Mouse (Mus musculus) myocyte (in vitro differentiated cells): Measurements from ENCODE around the gene Clec2d. TPM values are rescaled to one million over a fixed set of nuclear protein-coding genes. Genes with fewer than 3 reads are reported as not detected.
"Not testable (repeated sequence)": the region's sequence is repeated elsewhere in the genome, so short reads cannot be mapped to it uniquely, and the experiment has no call there.

Source experiments
- H3K27me3 ChIP-seq: one replicate; pipeline ENCODE4 v1.6.1; 2011; ENCODE audit not compliant: control insufficient read depth, insufficient read depth, insufficient read length
- H3K36me3 ChIP-seq: one replicate; pipeline ENCODE4 v1.6.1; 2011; ENCODE audit not compliant: control insufficient read depth, insufficient read depth
- H3K4me2 ChIP-seq: one replicate; pipeline ENCODE4 v1.6.1; 2011; ENCODE audit warnings: low read depth, control low read depth
- H3K4me3 ChIP-seq: one replicate; pipeline ENCODE4 v1.5.1; 2011; ENCODE audit warnings: mild to moderate bottlenecking, control low read depth, moderate library complexity
- H3K79me2 ChIP-seq: one replicate; pipeline ENCODE4 v1.6.1; 2011; ENCODE audit not compliant: control insufficient read depth, insufficient read depth
- H3ac ChIP-seq: one replicate; pipeline ENCODE4 v1.6.1; 2011; ENCODE audit not compliant: control insufficient read depth, insufficient read length
- CEBPB ChIP-seq: IDR thresholded peaks from 2 replicates; pipeline ENCODE4 v1.6.1; 2011; ENCODE audit warnings: mild to moderate bottlenecking, moderate library complexity; ENCODE audit not compliant: poor library complexity, insufficient read depth, severe bottlenecking
- E2F4 ChIP-seq: IDR thresholded peaks from one replicate; pipeline ENCODE4 v1.6.1; 2011; ENCODE audit warnings: mild to moderate bottlenecking, control low read depth, moderate library complexity; ENCODE audit not compliant: insufficient read depth
- MAX ChIP-seq: IDR thresholded peaks from one replicate; pipeline ENCODE4 v1.6.1; 2011; ENCODE audit warnings: low read depth, mild to moderate bottlenecking, control low read depth
- MYOD1 ChIP-seq, 3 experiments: IDR thresholded peaks; one replicate each; pipeline ENCODE4 v1.6.1; 2011; ENCODE audit warnings: control low read depth in 2 of 3, low read depth in 2 of 3, mild to moderate bottlenecking in 2 of 3, moderate library complexity in 1 of 3; ENCODE audit not compliant: insufficient read length in 2 of 3, control insufficient read depth in 1 of 3
- MYOG ChIP-seq, 3 experiments: IDR thresholded peaks; one replicate each; pipeline ENCODE4 v1.6.1; 2011; ENCODE audit warnings: control low read depth in 2 of 3, low read depth in 2 of 3, mild to moderate bottlenecking in 2 of 3; ENCODE audit not compliant: insufficient read length in 2 of 3, control insufficient read depth in 1 of 3, insufficient read depth in 1 of 3
- POLR2A ChIP-seq: IDR thresholded peaks from one replicate; pipeline ENCODE4 v1.6.1; 2011; ENCODE audit warnings: low read depth, mild to moderate bottlenecking, control low read depth, moderate library complexity; ENCODE audit not compliant: insufficient read length
- POLR2AphosphoS2 ChIP-seq: IDR thresholded peaks from one replicate; pipeline ENCODE4 v1.6.1; 2011; ENCODE audit warnings: low read depth, control low read depth; ENCODE audit not compliant: insufficient read length
- REST ChIP-seq: IDR thresholded peaks from one replicate; pipeline ENCODE4 v1.6.1; 2011; ENCODE audit warnings: mild to moderate bottlenecking, control low read depth, moderate library complexity; ENCODE audit not compliant: insufficient read depth, insufficient read length
- SRF ChIP-seq: IDR thresholded peaks from one replicate; pipeline ENCODE4 v1.6.1; 2011; ENCODE audit warnings: low read depth; ENCODE audit not compliant: control insufficient read depth, insufficient read length
- TCF12 ChIP-seq: IDR thresholded peaks from one replicate; pipeline ENCODE4 v1.6.1; 2011; ENCODE audit warnings: mild to moderate bottlenecking, control low read depth; ENCODE audit not compliant: poor library complexity, insufficient read depth, severe bottlenecking
- TCF3 ChIP-seq: IDR thresholded peaks from one replicate; pipeline ENCODE4 v1.6.1; 2011; ENCODE audit warnings: low read depth, control low read depth; ENCODE audit not compliant: insufficient read length
- USF1 ChIP-seq: IDR thresholded peaks from one replicate; pipeline ENCODE4 v1.6.1; 2011; ENCODE audit warnings: low read depth, mild to moderate bottlenecking, control low read depth, moderate library complexity
- polyA plus RNA-seq: library from polyadenylated mRNA; unstranded; fragments of >200 nt; fragmentation: generic; extraction: Trizol; gene quantifications from one replicate; pipeline ENCODE4 v1.2.1, GENCODE M21; 2012; ENCODE audit warnings: missing spikeins

The Clec2d gene
- polyA plus RNA-seq, 1 experiment: 19.7 TPM

DNA sequence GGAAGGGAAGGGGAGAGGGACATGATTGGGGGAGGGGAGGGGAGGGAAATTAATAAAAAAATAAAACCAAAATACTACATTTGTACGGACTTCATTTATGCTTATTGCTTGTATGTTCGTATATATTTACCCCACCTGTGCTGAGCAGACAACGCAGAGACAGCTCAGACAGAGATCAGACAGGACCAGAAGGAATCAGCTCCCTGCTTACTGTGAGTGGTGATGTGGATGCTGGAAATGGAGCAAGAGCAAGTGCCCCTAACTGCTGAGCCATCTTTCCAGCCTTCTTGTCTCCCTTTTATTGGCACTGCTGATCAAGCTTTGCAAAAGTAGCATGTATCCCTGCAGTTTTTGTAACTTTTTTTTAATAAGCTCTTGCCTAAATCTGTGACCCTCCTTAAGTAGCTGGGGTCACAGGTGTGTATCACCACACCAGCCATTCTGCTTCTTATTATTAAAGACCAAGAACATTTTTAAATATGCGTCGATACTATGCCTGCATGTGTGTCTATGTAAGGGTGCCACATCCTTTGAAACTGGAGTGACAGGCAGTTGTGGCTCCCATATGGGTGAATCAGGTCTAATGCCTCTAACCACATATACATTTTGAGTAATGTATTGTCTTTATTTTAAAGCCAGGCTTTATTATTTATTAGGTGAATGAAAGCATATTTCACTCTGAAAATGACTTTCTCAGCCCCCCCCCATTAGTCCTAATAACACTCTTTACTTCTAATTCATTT is 6.2 kb downstream of the Clec2d start:
- TF ChIP-seq POLR2AphosphoS2 (peak; percentile 54), CEBPB (no peak)
- H3K79me2 ChIP-seq: peaks cover 18% of the 10 kb centered on the region
- no peak overlapping the region for H3K4me3 ChIP-seq
- H3K4me2 ChIP-seq: no peak overlapping the region
- H3K36me3 ChIP-seq: peaks cover 42% of the 10 kb centered on the region
- H3ac ChIP-seq: no peak overlapping the region
- no peaks in the 10 kb centered on the region for H3K27me3 ChIP-seq

DNA sequence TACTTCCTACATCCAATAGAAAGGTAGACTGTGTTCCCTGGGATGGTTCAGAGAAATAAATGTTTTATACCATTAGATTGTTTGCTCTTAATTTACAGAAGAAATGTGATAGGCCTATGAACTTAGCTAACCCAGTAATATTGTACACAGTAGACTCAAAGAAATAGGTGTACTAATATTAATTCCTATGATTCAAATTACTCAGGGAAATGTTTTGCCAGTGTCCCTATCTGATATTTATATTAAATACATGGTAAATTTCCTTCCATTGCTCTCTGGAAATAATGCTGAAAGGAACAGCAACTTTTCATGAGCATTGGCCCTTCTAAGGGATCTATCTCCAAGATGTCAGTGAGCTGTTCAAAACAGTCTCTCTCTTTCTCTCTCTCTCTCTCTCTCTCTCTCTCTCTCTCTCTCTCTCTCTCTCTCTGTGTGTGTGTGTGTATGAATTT is 6.8 kb downstream of the Clec2d start:
- H3K27me3 ChIP-seq: no peaks in the 10 kb centered on the region
- no peak for TF ChIP-seq REST
- no peak for TF ChIP-seq MAX
- TF ChIP-seq CEBPB: no peak
- TF ChIP-seq E2F4: no peak
- no peak for TF ChIP-seq TCF3
- no peak for TF ChIP-seq MYOD1 (IDR thresholded peaks at IDR 0.05; ENCODE audit: control insufficient read depth in 1 of 3, insufficient read length in 2 of 3, low read depth in 2 of 3)
- TF ChIP-seq USF1: no peak
- no peak for TF ChIP-seq MYOG (IDR thresholded peaks at IDR 0.05; ENCODE audit: control insufficient read depth in 1 of 3, insufficient read depth in 1 of 3, insufficient read length in 2 of 3, low read depth in 2 of 3)
- no peak for TF ChIP-seq SRF
- no peak for TF ChIP-seq TCF12
- no peak for TF ChIP-seq POLR2AphosphoS2
- TF ChIP-seq POLR2A: no peak
- H3ac ChIP-seq: no peak overlapping the region
- no peak overlapping the region for H3K4me3 ChIP-seq
- no peak overlapping the region for H3K4me2 ChIP-seq
- peaks cover 42% of the 10 kb centered on the region for H3K36me3 ChIP-seq
- peaks cover 12% of the 10 kb centered on the region for H3K79me2 ChIP-seq

DNA sequence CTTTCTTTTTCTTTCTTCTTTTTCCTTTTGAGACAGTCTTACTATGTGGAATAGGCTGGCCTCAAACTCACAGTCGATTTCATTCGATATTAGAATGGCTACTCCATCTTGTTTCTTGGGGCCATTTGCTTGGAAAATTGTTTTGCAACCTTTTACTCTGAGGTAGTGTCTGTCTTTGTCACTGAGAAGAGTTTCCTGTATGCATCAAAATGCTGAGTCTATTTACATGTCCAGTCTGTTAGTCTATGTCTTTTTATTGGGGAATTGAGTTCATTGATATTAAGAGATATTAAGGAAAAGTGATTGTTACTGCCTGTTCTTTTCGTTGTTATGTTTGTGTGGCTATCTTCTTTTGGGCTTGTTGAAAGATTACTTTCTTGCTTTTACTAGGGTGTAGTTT is 7.4 kb downstream of the Clec2d start:
- peaks cover 40% of the 10 kb centered on the region for H3K36me3 ChIP-seq
- not testable (repeated sequence) for H3K4me3 ChIP-seq, H3K79me2 ChIP-seq, H3ac ChIP-seq, H3K27me3 ChIP-seq, H3K4me2 ChIP-seq

DNA sequence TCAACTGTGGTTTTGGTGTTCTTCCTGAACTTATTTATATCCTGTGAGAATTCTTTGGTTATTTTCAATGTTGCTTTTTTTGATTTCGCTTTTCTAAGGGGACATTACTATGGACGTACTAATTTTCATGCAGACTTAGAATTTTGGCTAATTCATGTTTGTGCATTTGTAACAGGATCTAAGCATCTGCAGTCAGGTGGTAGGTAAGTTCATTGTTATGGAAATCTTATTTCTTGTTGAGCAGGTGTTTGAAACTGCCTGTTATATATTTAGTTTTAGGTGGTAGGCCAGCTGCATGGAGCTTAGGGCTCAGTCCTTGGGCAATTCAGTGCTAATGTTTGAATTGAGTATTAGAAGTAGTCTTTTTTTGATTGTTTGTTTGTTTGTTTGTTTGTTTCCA is 13.0 kb downstream of the Clec2d start:
- Histone ChIP-seq H3K4me2 (no peak overlapping the region), H3ac (no peak overlapping the region), H3K4me3 (no peak overlapping the region), H3K36me3 (no peaks in the 10 kb centered on the region), H3K27me3 (no peaks in the 10 kb centered on the region), H3K79me2 (no peaks in the 10 kb centered on the region)
- TF ChIP-seq MYOG (IDR thresholded peaks at IDR 0.05; ENCODE audit: control insufficient read depth in 1 of 3, insufficient read depth in 1 of 3, insufficient read length in 2 of 3, low read depth in 2 of 3) (no peak), E2F4 (no peak), REST (no peak), MAX (no peak), POLR2A (no peak), CEBPB (no peak), SRF (no peak), MYOD1 (IDR thresholded peaks at IDR 0.05; ENCODE audit: control insufficient read depth in 1 of 3, insufficient read length in 2 of 3, low read depth in 2 of 3) (no peak)

DNA sequence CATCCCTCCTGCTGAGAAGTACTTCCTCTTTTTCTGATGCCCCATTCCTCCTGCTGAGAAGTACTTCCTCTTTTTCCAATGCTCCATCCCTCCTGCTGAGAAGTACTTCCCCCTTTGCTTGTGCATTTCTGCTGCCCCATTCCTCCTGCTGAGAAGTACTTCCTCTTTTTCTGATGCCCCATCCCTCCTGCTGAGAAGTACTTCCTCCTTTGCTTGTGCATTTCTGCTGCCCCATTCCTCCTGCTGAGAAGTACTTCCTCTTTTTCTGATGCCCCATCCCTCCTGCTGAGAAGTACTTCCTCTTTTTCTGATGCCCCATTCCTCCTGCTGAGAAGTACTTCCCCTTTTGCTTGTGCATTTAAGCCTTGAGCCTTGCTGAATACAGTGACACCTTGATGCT is 19.7 kb downstream of the Clec2d start:
- H3K27me3 ChIP-seq, H3K79me2 ChIP-seq, H3K4me3 ChIP-seq, H3K4me2 ChIP-seq, H3K36me3 ChIP-seq, H3ac ChIP-seq: not testable (repeated sequence)

DNA sequence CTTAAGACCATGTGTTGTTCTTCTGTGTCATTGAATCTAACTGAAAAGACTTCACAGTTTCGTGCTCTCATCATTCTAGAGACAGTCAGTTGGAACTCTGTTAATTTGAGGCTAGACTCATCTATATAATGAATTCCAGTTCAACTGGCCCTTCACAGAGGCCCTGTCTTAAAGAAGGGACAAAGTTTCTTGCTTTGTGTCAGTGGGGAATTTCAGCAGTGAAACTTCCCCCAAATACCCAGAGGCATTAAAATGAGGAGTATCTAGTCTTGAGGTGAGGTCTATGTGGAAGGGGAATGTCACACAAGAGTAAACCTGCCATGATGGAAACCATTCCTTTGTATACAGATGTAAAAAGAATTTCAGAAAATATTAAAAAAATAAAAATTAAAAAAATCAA is 21.9 kb downstream of the Clec2d start:
- H3K4me2 ChIP-seq: no peak overlapping the region
- H3K79me2 ChIP-seq: no peaks in the 10 kb centered on the region
- H3K4me3 ChIP-seq: no peak overlapping the region
- no peak overlapping the region for H3ac ChIP-seq
- H3K27me3 ChIP-seq: no peaks in the 10 kb centered on the region
- no peak for TF ChIP-seq POLR2A
- no peak for TF ChIP-seq E2F4
- no peak for TF ChIP-seq CEBPB
- no peak for TF ChIP-seq SRF
- no peak for TF ChIP-seq POLR2AphosphoS2
- no peak for TF ChIP-seq USF1
- no peak for TF ChIP-seq TCF12
- TF ChIP-seq MYOD1 (IDR thresholded peaks at IDR 0.05; ENCODE audit: control insufficient read depth in 1 of 3, insufficient read length in 2 of 3, low read depth in 2 of 3): no peak
- no peak for TF ChIP-seq MYOG (IDR thresholded peaks at IDR 0.05; ENCODE audit: control insufficient read depth in 1 of 3, insufficient read depth in 1 of 3, insufficient read length in 2 of 3, low read depth in 2 of 3)
- no peak for TF ChIP-seq MAX
- H3K36me3 ChIP-seq: no peaks in the 10 kb centered on the region
